Mouse (Mus musculus) lung, embryonic 14.5 days (tissue): Measurements from ENCODE around the gene 1700007K13Rik. TPM values are rescaled to one million over a fixed set of nuclear protein-coding genes. Genes with fewer than 3 reads are reported as not detected.

Experiments used
- ATAC-seq: fragments of 200-750 bp; cut with Nextera tagmentation; 2 replicates; pipeline ENCODE4 v1.8.0; 2017; ENCODE audit warnings: mild to moderate bottlenecking, moderate TSS enrichment, moderate library complexity; ENCODE audit not compliant: insufficient read depth
- DNase-seq: peaks from one replicate; pipeline ENCODE4 v3.0.0-alpha.2; 2015
- H3K27ac ChIP-seq: fragments of 300-500 bp; sonication (generic); 2 replicates; pipeline ENCODE4 v1.5.1; 2014; ENCODE audit warnings: low read depth, mild to moderate bottlenecking, moderate library complexity
- H3K27me3 ChIP-seq: fragments of 300-500 bp; sonication (generic); 2 replicates; pipeline ENCODE4 v1.6.1; 2014; ENCODE audit warnings: low read length, control low read depth; ENCODE audit not compliant: insufficient read depth
- H3K36me3 ChIP-seq: fragments of 300-500 bp; sonication (generic); 2 replicates; pipeline ENCODE4 v1.6.1; 2014; ENCODE audit warnings: control low read depth; ENCODE audit not compliant: insufficient read depth
- H3K4me1 ChIP-seq: fragments of 300-500 bp; sonication (generic); 2 replicates; pipeline ENCODE4 v1.6.1; 2014; ENCODE audit warnings: antibody characterized with exemption, control low read depth; ENCODE audit not compliant: insufficient read depth
- H3K4me2 ChIP-seq: fragments of 300-500 bp; sonication (generic); 2 replicates; pipeline ENCODE4 v1.6.1; 2014; ENCODE audit warnings: mild to moderate bottlenecking
- H3K4me3 ChIP-seq: fragments of 300-500 bp; sonication (generic); 2 replicates; pipeline ENCODE4 v1.5.1; 2014; ENCODE audit warnings: low read depth, low read length
- H3K9ac ChIP-seq: fragments of 300-500 bp; sonication (generic); 2 replicates; pipeline ENCODE4 v1.6.1; 2014
- H3K9me3 ChIP-seq: fragments of 300-500 bp; sonication (generic); 2 replicates; pipeline ENCODE4 v1.6.1; 2016; ENCODE audit warnings: low read depth, low read length, control low read depth
- CTCF ChIP-seq: IDR thresholded peaks from 2 replicates; pipeline ENCODE4 v1.5.1; 2016; ENCODE audit warnings: antibody characterized with exemption, low read depth
- WGBS: fragments of 180-500 bp; shearing (Covaris S2); extraction: QIAGEN DNeasy Blood & Tissue Kit; methylation state at CpG from one replicate; pipeline ENCODE4 v1.1.7; 2014; 5-methylcytosine and 5-hydroxymethylcytosine counted together
- polyA plus RNA-seq: library from polyadenylated mRNA; unstranded; fragments of >200 nt; fragmentation: Nextera tagmentation; extraction: Ambion mirVana; gene quantifications from 2 replicates; pipeline ENCODE4 v1.2.1, GENCODE M21; 2014

Gene 1700007K13Rik
- polyA plus RNA-seq, 1 experiment from 2014 or later: not detected

- WGBS: 85% methylated on average over 11 of the region's 11 CpGs
- no peak overlapping the region for H3K27ac ChIP-seq
- H3K27me3 ChIP-seq: no peaks in the 10 kb centered on the region
- DNase-seq: no peak
- no peak overlapping the region for H3K4me3 ChIP-seq
- no peaks in the 10 kb centered on the region for H3K9me3 ChIP-seq
- H3K36me3 ChIP-seq: peaks cover 24% of the 10 kb centered on the region
- no peak overlapping the region for H3K9ac ChIP-seq
- H3K4me1 ChIP-seq: no peaks in the 10 kb centered on the region
- H3K4me2 ChIP-seq: no peak overlapping the region
- TF ChIP-seq CTCF: no peak
- no peak for ATAC-seq
These were observed 14.5 kb downstream of the 1700007K13Rik start for GRCm38 (mm10) chr2:28451663-28452062.

- Histone ChIP-seq H3K9me3 (no peaks in the 10 kb centered on the region), H3K27ac (peak overlapping the region; percentile 73), H3K36me3 (peaks cover 15% of the 10 kb centered on the region), H3K4me2 (peak overlapping the region; percentile 88), H3K4me1 (no peaks in the 10 kb centered on the region), H3K9ac (peak overlapping the region; percentile 80), H3K4me3 (peak overlapping the region; percentile 67), H3K27me3 (no peaks in the 10 kb centered on the region)
- 7% methylated on average over 11 of the region's 11 CpGs for whole genome bisulfite sequencing
- ATAC-seq (peak; percentile 28; the same call in 1 of the 2 replicates), DNase-seq (peak; percentile 27)
- no peak for TF ChIP-seq CTCF
These were observed 18.8 kb downstream of the 1700007K13Rik start for GRCm38 (mm10) chr2:28447315-28447670.

GRCm38 (mm10) chr2:28446515-28447314, 19.4 kb downstream of the 1700007K13Rik start, which contains the start of gene Ppp1r26:
Gene Ppp1r26, plus strand, starts transcription at chr2:28446800.
- WGBS: under 1% methylated on average over 115 of the region's 118 CpGs

GRCm38 (mm10) chr2:28446181-28446514, 20.0 kb downstream of the 1700007K13Rik start:
- DNase-seq (no peak), ATAC-seq (peak; percentile 12; the same call in 1 of the 2 replicates)
- Histone ChIP-seq H3K4me3 (peak overlapping the region; percentile 67), H3K4me2 (peak overlapping the region; percentile 88), H3K4me1 (no peaks in the 10 kb centered on the region), H3K27ac (peak overlapping the region; percentile 73), H3K36me3 (peaks cover 9% of the 10 kb centered on the region), H3K9me3 (no peaks in the 10 kb centered on the region), H3K27me3 (no peaks in the 10 kb centered on the region), H3K9ac (peak overlapping the region; percentile 80)
- 7% methylated on average over 5 of the region's 5 CpGs for WGBS
- no peak for TF ChIP-seq CTCF

More at GRCm38 (mm10) chr2:28446515-28447314, 19.4 kb downstream of the 1700007K13Rik start, which contains the start of gene Ppp1r26:
- Histone ChIP-seq H3K4me2 (peak within 1 kb of the TSS; percentile 88), H3K9ac (peak within 1 kb of the TSS; percentile 80), H3K27me3 (no peaks in the 10 kb centered on the region), H3K9me3 (no peaks in the 10 kb centered on the region), H3K4me3 (peak within 1 kb of the TSS; percentile 67), H3K36me3 (peaks cover 14% of the 10 kb centered on the region), H3K4me1 (no peaks in the 10 kb centered on the region), H3K27ac (peak within 1 kb of the TSS; percentile 73)
- ATAC-seq (peak; percentile 77), DNase-seq (peak; percentile 56)
- no peak for TF ChIP-seq CTCF

- ATAC-seq (no peak), DNase-seq (no peak)
- Histone ChIP-seq H3K4me2 (no peak overlapping the region), H3K9me3 (no peaks in the 10 kb centered on the region), H3K27me3 (no peaks in the 10 kb centered on the region), H3K27ac (no peak overlapping the region), H3K36me3 (0 out of 2 replicates have a peak, but pooled peaks cover 4% of the 10 kb centered on the region), H3K9ac (no peak overlapping the region), H3K4me3 (no peak overlapping the region), H3K4me1 (no peaks in the 10 kb centered on the region)
- no peak for TF ChIP-seq CTCF
- WGBS: 88% methylated on average over 4 of the region's 4 CpGs
These were observed 21.1 kb downstream of the 1700007K13Rik start for GRCm38 (mm10) chr2:28445082-28445481.

GRCm38 (mm10) chr2:28440842-28441241, 25.3 kb downstream of the 1700007K13Rik start:
- no peak overlapping the region for H3K4me2 ChIP-seq
- no peaks in the 10 kb centered on the region; the same call in 1 of the 2 replicates for H3K9me3 ChIP-seq
- no peaks in the 10 kb centered on the region for H3K36me3 ChIP-seq
- no peak for TF ChIP-seq CTCF
- no peak overlapping the region for H3K9ac ChIP-seq
- no peak for DNase-seq
- H3K4me1 ChIP-seq: no peaks in the 10 kb centered on the region
- 57% methylated on average over 6 of the region's 6 CpGs for WGBS
- no peaks in the 10 kb centered on the region for H3K27me3 ChIP-seq
- H3K27ac ChIP-seq: no peak overlapping the region
- H3K4me3 ChIP-seq: no peak overlapping the region
- no peak for ATAC-seq

- 85% methylated on average over 11 of the region's 11 CpGs for WGBS
- no peak for ATAC-seq
These were observed 30.7 kb downstream of the 1700007K13Rik start for GRCm38 (mm10) chr2:28435401-28435800.

More at GRCm38 (mm10) chr2:28435401-28435800, 30.7 kb downstream of the 1700007K13Rik start:
- H3K27ac ChIP-seq: no peak overlapping the region
- no peak overlapping the region for H3K9ac ChIP-seq
- no peak overlapping the region for H3K4me2 ChIP-seq
- no peaks in the 10 kb centered on the region for H3K36me3 ChIP-seq
- no peaks in the 10 kb centered on the region for H3K27me3 ChIP-seq
- no peaks in the 10 kb centered on the region for H3K4me1 ChIP-seq
- no peaks in the 10 kb centered on the region; the same call in 1 of the 2 replicates for H3K9me3 ChIP-seq
- no peak overlapping the region for H3K4me3 ChIP-seq
- DNase-seq: no peak
- TF ChIP-seq CTCF: no peak
